Mouse (Mus musculus): ENCODE measurements around the gene Ramp3. TPM values are rescaled to one million over a fixed set of nuclear protein-coding genes. Genes with fewer than 3 reads are reported as not detected.
A peak's percentile ranks its signal among the peaks of the same experiment; 100 is the strongest.
"Not testable (repeated sequence)": the region's sequence is repeated elsewhere in the genome, so short reads cannot be mapped to it uniquely, and the experiment has no call there.

Gene Ramp3
- polyA plus RNA-seq, 1 experiment from 2014 or later: 23.8 TPM

DNA sequence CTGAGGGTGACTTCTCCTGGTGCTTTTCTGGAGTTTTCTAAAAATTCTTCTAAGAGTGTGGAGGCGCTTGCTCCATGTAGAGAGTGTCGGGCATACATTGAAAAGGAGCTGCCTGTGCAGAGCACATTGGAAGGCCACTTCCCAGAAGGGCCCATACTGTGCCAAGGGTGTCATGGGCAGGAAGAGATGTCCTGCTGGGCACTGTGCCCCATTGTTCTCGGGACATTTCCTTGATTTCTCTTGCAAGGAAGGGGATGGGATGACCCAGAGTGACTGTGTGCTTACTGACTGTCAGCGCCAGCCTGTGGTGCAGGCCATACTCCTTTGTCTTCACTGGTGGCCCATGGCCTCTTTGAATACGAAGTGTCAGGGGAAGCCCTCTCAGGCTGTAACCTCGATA lies 19.2 kb upstream of the Ramp3 start:
- Histone ChIP-seq H3K4me2 (no peak overlapping the region), H3K36me3 (no peaks in the 10 kb centered on the region), H3K27me3 (no peaks in the 10 kb centered on the region), H3K9ac (no peak overlapping the region), H3K9me3 (no peaks in the 10 kb centered on the region), H3K4me3 (no peak overlapping the region), H3K4me1 (replicated peaks) (no peaks in the 10 kb centered on the region), H3K27ac (replicated peaks) (no peak overlapping the region)
- WGBS: 75% methylated on average over 6 of the region's 6 CpGs
- no peak for ATAC-seq (ENCODE audit: low read depth)

DNA sequence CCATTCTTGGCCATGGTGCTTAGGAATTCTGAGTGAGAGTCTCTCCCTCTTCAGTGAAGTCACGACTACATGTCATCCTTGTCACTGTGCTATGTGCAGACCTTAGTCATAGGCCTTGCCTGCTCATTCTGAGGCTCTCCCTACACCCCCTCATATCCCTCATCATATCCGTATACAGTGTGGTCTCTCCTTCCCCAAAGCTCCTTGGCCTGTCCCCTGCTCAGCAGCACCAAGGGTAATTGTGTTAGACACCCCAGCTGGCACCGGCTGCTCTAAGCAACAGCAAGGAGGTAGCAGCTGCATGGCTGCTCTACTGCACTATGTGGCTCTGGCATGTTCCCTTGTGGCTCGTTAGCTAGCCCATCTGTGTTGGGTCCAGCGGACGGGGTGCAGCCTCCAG lies 13.8 kb upstream of the Ramp3 start:
- 69% methylated on average over 6 of the region's 6 CpGs for WGBS
- Histone ChIP-seq H3K9ac (no peak overlapping the region), H3K4me1 (replicated peaks) (no peaks in the 10 kb centered on the region), H3K9me3 (no peaks in the 10 kb centered on the region), H3K27ac (replicated peaks) (no peak overlapping the region), H3K4me2 (no peak overlapping the region), H3K4me3 (no peak overlapping the region), H3K27me3 (no peaks in the 10 kb centered on the region), H3K36me3 (no peaks in the 10 kb centered on the region)
- no peak; the same call in 1 of the 2 replicates for ATAC-seq (ENCODE audit: low read depth)

DNA sequence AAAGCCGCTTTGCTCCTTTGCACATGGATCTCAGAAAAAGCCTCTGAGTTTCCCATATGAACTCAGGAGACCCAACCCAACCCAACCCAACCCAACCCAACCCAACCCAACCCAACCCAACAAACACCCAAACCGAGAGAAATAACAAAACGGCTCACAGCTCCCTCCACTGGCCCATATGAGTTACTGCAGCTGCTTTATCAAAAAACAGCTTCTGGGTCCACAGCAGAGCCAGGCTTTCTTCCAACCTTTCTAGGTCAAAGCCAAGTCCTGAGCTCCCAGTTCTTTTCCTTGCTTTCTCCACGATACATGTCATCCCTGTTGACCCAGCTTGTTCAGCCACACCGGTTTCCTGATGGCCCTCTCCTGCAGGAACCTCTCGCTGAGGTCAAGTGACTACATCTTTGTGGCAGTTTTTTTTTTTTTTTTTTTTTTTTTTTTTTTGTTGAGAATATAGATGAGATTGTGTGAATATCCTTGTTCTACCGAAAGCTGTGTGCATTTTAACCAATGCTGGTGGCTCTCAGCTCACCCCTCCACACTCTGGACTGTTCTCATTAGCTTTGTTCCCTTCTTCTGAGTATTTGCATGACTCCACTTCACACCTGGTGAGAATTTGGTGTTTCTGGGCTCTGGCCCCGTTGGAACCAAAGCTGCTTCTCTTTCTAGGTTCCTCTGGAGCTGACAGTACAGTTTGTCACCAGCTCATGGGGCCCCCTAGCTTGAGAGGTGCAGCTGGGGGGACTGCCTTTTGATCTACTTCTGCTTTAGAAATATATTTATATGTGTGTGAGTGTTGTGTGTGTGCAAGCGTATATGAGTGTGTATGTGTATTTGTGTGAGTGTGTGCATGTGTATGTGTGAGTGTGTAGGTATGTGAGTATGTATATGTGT lies 10.2 kb upstream of the Ramp3 start:
- ATAC-seq (ENCODE audit: low read depth): no peak
- Histone ChIP-seq H3K9me3 (no peaks in the 10 kb centered on the region), H3K4me2 (no peak overlapping the region), H3K27me3 (no peaks in the 10 kb centered on the region), H3K4me3 (no peak overlapping the region), H3K27ac (replicated peaks) (no peak overlapping the region), H3K4me1 (replicated peaks) (no peaks in the 10 kb centered on the region), H3K9ac (no peak overlapping the region), H3K36me3 (no peaks in the 10 kb centered on the region)
- 60% methylated on average over 9 of the region's 9 CpGs for WGBS

GRCm38 (mm10) chr11:6650519-6650918 lies 7.8 kb upstream of the Ramp3 start:
- no peak overlapping the region for H3K9ac ChIP-seq
- no peaks in the 10 kb centered on the region for H3K9me3 ChIP-seq
- WGBS: 76% methylated on average over 7 of the region's 7 CpGs
- no peak overlapping the region for H3K27ac ChIP-seq (replicated peaks)
- no peaks in the 10 kb centered on the region for H3K36me3 ChIP-seq
- peaks cover 6% of the 10 kb centered on the region for H3K27me3 ChIP-seq
- H3K4me1 ChIP-seq (replicated peaks): no peaks in the 10 kb centered on the region
- no peak for ATAC-seq (ENCODE audit: low read depth)
- no peak overlapping the region for H3K4me2 ChIP-seq
- no peak overlapping the region for H3K4me3 ChIP-seq

GRCm38 (mm10) chr11:6652978-6653377 lies 5.3 kb upstream of the Ramp3 start:
- H3K4me2 ChIP-seq; H3K4me3 ChIP-seq; H3K27me3 ChIP-seq; H3K4me1 ChIP-seq (replicated peaks); H3K27ac ChIP-seq (replicated peaks); H3K36me3 ChIP-seq; H3K9me3 ChIP-seq; H3K9ac ChIP-seq; ATAC-seq (ENCODE audit: low read depth): not testable (repeated sequence)
- 82% methylated on average over 3 of the region's 3 CpGs for WGBS

DNA sequence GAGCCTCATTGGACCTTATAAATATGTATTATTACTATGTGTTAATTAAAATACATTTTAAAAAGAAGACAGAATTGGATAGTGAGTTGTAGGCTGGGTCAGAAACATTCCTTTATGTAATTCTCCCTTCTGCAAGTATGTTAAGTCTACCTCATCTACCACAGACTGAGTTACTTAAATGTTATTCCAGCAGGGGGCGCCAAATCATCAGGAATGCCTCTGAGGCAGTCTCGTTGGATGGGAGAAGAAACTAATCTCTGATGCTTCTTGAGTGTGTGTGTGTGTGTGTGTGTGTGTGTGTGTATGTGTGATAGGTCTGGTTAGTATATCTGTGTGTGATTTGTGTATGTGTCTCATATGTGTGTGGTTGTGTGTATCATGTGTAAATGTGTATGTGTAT lies 3.4 kb upstream of the Ramp3 start:
- H3K27ac ChIP-seq (replicated peaks): no peak overlapping the region
- WGBS: 1% methylated on average over 2 of the region's 2 CpGs
- no peak overlapping the region for H3K4me2 ChIP-seq
- ATAC-seq (ENCODE audit: low read depth): peak; percentile 57
- peaks cover 6% of the 10 kb centered on the region for H3K27me3 ChIP-seq
- no peaks in the 10 kb centered on the region for H3K9me3 ChIP-seq
- H3K9ac ChIP-seq: no peak overlapping the region
- H3K4me1 ChIP-seq (replicated peaks): peaks cover 15% of the 10 kb centered on the region
- no peaks in the 10 kb centered on the region for H3K36me3 ChIP-seq
- H3K4me3 ChIP-seq: no peak overlapping the region

- 38% methylated on average over 14 of the region's 14 CpGs for WGBS
- Histone ChIP-seq H3K9me3 (no peaks in the 10 kb centered on the region), H3K36me3 (no peaks in the 10 kb centered on the region), H3K9ac (0 out of 2 replicates have a peak overlapping the region, but pooled peaks have one; percentile 28), H3K4me3 (no peak overlapping the region), H3K27ac (replicated peaks) (no peak overlapping the region), H3K4me2 (peak overlapping the region; percentile 26; the same call in 1 of the 2 replicates), H3K4me1 (replicated peaks) (peaks cover 37% of the 10 kb centered on the region), H3K27me3 (no peaks in the 10 kb centered on the region)
- no peak for ATAC-seq (ENCODE audit: low read depth)
Observed at GRCm38 (mm10) chr11:6661206-6661605, 2.9 kb downstream of the Ramp3 start.

GRCm38 (mm10) chr11:6666634-6667033 lies 8.3 kb downstream of the Ramp3 start:
- no peaks in the 10 kb centered on the region for H3K36me3 ChIP-seq
- no peaks in the 10 kb centered on the region for H3K27me3 ChIP-seq
- 89% methylated on average over 2 of the region's 2 CpGs for WGBS
- H3K4me2 ChIP-seq: no peak overlapping the region
- H3K9me3 ChIP-seq: no peaks in the 10 kb centered on the region
- no peak overlapping the region for H3K27ac ChIP-seq (replicated peaks)
- no peak overlapping the region for H3K4me3 ChIP-seq
- H3K9ac ChIP-seq: no peak overlapping the region
- ATAC-seq (ENCODE audit: low read depth): no peak
- H3K4me1 ChIP-seq (replicated peaks): peaks cover 4% of the 10 kb centered on the region; the same call in 1 of the 2 replicates

DNA sequence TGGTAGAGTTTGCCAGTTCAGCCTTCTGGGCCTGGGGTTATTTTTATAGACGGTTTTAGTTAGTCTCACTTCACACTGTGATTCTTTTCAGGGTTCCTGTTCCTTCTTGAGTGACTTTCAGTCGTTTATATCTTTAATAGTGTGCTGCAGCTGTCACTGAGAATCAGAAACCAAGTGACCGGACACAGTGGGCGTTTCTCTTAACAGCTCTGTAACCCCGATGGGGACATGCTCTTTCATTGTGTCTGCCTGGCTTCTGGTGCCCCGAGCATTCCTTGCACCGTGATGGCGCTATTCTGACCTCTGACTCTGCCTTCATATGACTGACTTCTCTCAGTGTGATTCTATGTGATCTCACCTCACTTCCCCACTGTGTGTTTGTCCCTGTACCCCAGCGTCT lies 10.7 kb downstream of the Ramp3 start:
- Histone ChIP-seq H3K9me3 (no peaks in the 10 kb centered on the region), H3K27ac (replicated peaks) (no peak overlapping the region), H3K4me2 (no peak overlapping the region), H3K36me3 (no peaks in the 10 kb centered on the region), H3K4me1 (replicated peaks) (no peaks in the 10 kb centered on the region), H3K4me3 (no peak overlapping the region), H3K27me3 (no peaks in the 10 kb centered on the region), H3K9ac (no peak overlapping the region)
- no peak for ATAC-seq (ENCODE audit: low read depth)
- WGBS: 24% methylated on average over 9 of the region's 9 CpGs

- Histone ChIP-seq H3K27me3 (no peaks in the 10 kb centered on the region), H3K27ac (replicated peaks) (no peak overlapping the region), H3K9me3 (no peaks in the 10 kb centered on the region), H3K4me1 (replicated peaks) (no peaks in the 10 kb centered on the region), H3K36me3 (no peaks in the 10 kb centered on the region), H3K4me2 (no peak overlapping the region), H3K4me3 (no peak overlapping the region), H3K9ac (no peak overlapping the region)
- ATAC-seq (ENCODE audit: low read depth): no peak
- WGBS: 56% methylated on average over 2 of the region's 2 CpGs
Observed at GRCm38 (mm10) chr11:6670044-6670443, 11.7 kb downstream of the Ramp3 start.

DNA sequence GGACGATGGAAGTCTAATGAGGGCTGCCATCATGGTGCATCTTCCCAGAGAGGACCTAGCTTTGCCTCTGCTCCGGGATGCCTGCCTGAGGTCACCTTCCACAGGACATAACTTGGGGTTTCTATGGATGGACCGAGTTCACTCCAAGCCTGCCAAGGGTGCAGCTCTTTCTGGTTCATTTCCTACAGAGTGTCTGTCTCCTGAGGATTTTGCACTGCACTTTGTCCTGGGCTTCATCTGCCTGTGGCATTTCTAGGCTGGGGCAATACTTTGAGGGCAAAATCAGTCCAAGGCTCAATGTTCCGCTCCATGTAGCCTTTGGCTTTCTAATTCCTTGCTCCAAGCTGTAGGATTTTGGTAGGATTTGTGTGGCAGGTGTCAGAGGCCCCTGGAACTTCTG lies 12.5 kb downstream of the Ramp3 start:
- Histone ChIP-seq H3K4me1 (replicated peaks) (no peaks in the 10 kb centered on the region), H3K27me3 (no peaks in the 10 kb centered on the region), H3K4me3 (no peak overlapping the region), H3K27ac (replicated peaks) (no peak overlapping the region), H3K9me3 (no peaks in the 10 kb centered on the region), H3K9ac (no peak overlapping the region), H3K4me2 (no peak overlapping the region), H3K36me3 (no peaks in the 10 kb centered on the region)
- ATAC-seq (ENCODE audit: low read depth): no peak
- WGBS: 81% methylated on average over 4 of the region's 4 CpGs

DNA sequence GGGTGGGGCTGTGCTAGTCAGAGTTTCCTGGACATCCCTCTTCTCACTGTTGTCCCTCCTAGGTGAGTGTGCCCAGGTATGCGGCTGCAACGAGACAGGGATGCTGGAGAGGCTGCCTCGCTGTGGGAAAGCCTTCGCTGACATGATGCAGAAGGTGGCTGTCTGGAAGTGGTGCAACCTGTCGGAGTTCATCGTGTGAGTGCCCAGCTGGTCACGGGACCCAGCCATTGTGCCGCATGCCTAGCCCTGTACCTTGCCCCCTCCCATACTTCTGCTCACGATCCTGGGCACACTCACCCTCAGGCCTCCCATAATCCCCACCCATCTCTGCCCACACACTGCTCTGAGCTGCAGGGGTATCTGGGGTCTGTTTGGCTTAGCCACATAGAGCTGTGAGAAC lies 16.4 kb downstream of the Ramp3 start:
- H3K4me1 ChIP-seq (replicated peaks): peaks cover 1% of the 10 kb centered on the region; the same call in 1 of the 2 replicates
- 83% methylated on average over 9 of the region's 9 CpGs for WGBS
- no peak overlapping the region for H3K27ac ChIP-seq (replicated peaks)
- no peaks in the 10 kb centered on the region for H3K36me3 ChIP-seq
- H3K4me2 ChIP-seq: no peak overlapping the region
- H3K9me3 ChIP-seq: no peaks in the 10 kb centered on the region
- H3K4me3 ChIP-seq: no peak overlapping the region
- H3K27me3 ChIP-seq: no peaks in the 10 kb centered on the region
- ATAC-seq (ENCODE audit: low read depth): no peak
- no peak overlapping the region for H3K9ac ChIP-seq

DNA sequence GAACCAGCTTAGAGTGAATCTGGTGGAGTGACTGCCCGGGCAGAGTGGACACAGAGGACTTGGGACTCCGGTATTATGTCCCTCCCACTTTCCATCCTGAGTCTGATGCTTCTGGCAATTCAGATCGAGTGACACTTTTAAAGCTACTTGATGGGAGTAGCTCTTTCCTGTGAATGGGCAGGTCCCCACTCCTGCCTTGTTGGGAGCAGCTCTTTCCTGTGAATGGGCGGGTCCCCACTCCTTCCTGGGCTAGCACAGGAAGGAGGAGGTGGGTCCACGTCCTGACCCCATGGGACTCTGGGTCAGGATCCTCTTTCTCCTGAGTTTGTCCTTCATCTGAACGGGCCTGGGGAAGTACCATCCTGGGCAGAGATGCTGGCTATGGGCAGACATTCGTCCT lies 17.1 kb downstream of the Ramp3 start:
- Histone ChIP-seq H3K9me3 (no peaks in the 10 kb centered on the region), H3K36me3 (no peaks in the 10 kb centered on the region), H3K4me2 (no peak overlapping the region), H3K27ac (replicated peaks) (no peak overlapping the region), H3K9ac (no peak overlapping the region), H3K27me3 (no peaks in the 10 kb centered on the region), H3K4me3 (no peak overlapping the region), H3K4me1 (replicated peaks) (peaks cover 8% of the 10 kb centered on the region)
- 67% methylated on average over 7 of the region's 7 CpGs for WGBS
- ATAC-seq (ENCODE audit: low read depth): no peak
